Mouse (Mus musculus): ENCODE measurements around the gene Pde8a.

Pde8a gene

GRCm38 (mm10) chr7:81209979-81210685, 3.3 kb upstream of the Pde8a start:
- no peak for DNase-seq (ENCODE audit: low spot score in 2 of 2)

- DNase-seq (ENCODE audit: low spot score in 2 of 2) = no peak
Measured at GRCm38 (mm10) chr7:81211760-81212159, 1.6 kb upstream of the Pde8a start.

GRCm38 (mm10) chr7:81212261-81212681, 1.1 kb upstream of the Pde8a start:
- peak; percentile 75 to 77 for DNase-seq (ENCODE audit: low spot score in 2 of 2)

GRCm38 (mm10) chr7:81212697-81213346, 574 bp upstream of the Pde8a start:
- peak; percentile 92 to 95 for DNase-seq (ENCODE audit: low spot score in 2 of 2)

GRCm38 (mm10) chr7:81214153-81214907, 934 bp downstream of the Pde8a start:
- DNase-seq (ENCODE audit: low spot score in 2 of 2) = no peak

GRCm38 (mm10) chr7:81215950-81216349, 2.6 kb downstream of the Pde8a start:
- no peak for DNase-seq (ENCODE audit: low spot score in 2 of 2)

- DNase-seq (ENCODE audit: low spot score in 2 of 2) = no peak
Measured at GRCm38 (mm10) chr7:81219321-81219720, 5.9 kb downstream of the Pde8a start.

GRCm38 (mm10) chr7:81220381-81220780, 7.0 kb downstream of the Pde8a start:
- DNase-seq (ENCODE audit: low spot score in 2 of 2) = no peak

GRCm38 (mm10) chr7:81224260-81224659, 10.9 kb downstream of the Pde8a start:
- DNase-seq (ENCODE audit: low spot score in 2 of 2) = no peak

GRCm38 (mm10) chr7:81230091-81230792, 16.8 kb downstream of the Pde8a start:
- no peak for DNase-seq (ENCODE audit: low spot score in 2 of 2)

- DNase-seq (ENCODE audit: low spot score in 2 of 2) = no peak
Measured at GRCm38 (mm10) chr7:81232674-81233073, 19.3 kb downstream of the Pde8a start.

- DNase-seq (ENCODE audit: low spot score in 2 of 2) = no peak
Measured at GRCm38 (mm10) chr7:81235117-81235516, 21.7 kb downstream of the Pde8a start.

- DNase-seq (ENCODE audit: low spot score in 2 of 2) = peak; percentile 25 to 30
Measured at GRCm38 (mm10) chr7:81235600-81236223, 22.3 kb downstream of the Pde8a start.

- DNase-seq (ENCODE audit: low spot score in 2 of 2) = no peak
Measured at GRCm38 (mm10) chr7:81243361-81243760, 30.0 kb downstream of the Pde8a start.

GRCm38 (mm10) chr7:81249854-81250279, 36.5 kb downstream of the Pde8a start:
- no peak for DNase-seq (ENCODE audit: low spot score in 2 of 2)

- no peak for DNase-seq (ENCODE audit: low spot score in 2 of 2)
Measured at GRCm38 (mm10) chr7:81250601-81251000, 37.2 kb downstream of the Pde8a start.

GRCm38 (mm10) chr7:81251521-81251920, 38.1 kb downstream of the Pde8a start:
- DNase-seq (ENCODE audit: low spot score in 2 of 2) = no peak

GRCm38 (mm10) chr7:81253317-81253716, 39.9 kb downstream of the Pde8a start:
- no peak for DNase-seq (ENCODE audit: low spot score in 2 of 2)

GRCm38 (mm10) chr7:81254579-81254978, 41.2 kb downstream of the Pde8a start:
- no peak for DNase-seq (ENCODE audit: low spot score in 2 of 2)

GRCm38 (mm10) chr7:81255456-81255855, 42.1 kb downstream of the Pde8a start:
- DNase-seq (ENCODE audit: low spot score in 2 of 2) = no peak

- DNase-seq (ENCODE audit: low spot score in 2 of 2) = no peak
Measured at GRCm38 (mm10) chr7:81256773-81257172, 43.4 kb downstream of the Pde8a start.

All from spleen, postnatal 36 days (tissue).